Mouse (Mus musculus): Measurements from ENCODE around the gene Csf2ra. TPM values are rescaled to one million over a fixed set of nuclear protein-coding genes. Genes with fewer than 3 reads are reported as not detected.
"Not testable (repeated sequence)": the region's sequence is repeated elsewhere in the genome, so short reads cannot be mapped to it uniquely, and the experiment has no call there.

The Csf2ra gene
- polyA plus RNA-seq, 1 experiment: 317 TPM

GRCm38 (mm10) chr19:61261241-61261640 lies 33.0 kb upstream of the Csf2ra start:
- Histone ChIP-seq H3K4me1 (ENCODE audit: control insufficient read depth, insufficient read depth, low read length) (no peaks in the 10 kb centered on the region), H3K4me3 (replicated peaks; ENCODE audit: extremely low read depth, low read depth, low read length) (no peak overlapping the region)
- TF ChIP-seq POLR2A (IDR thresholded peaks at IDR 0.05; ENCODE audit: borderline replicate concordance, extremely low read depth, low read depth, low read length) (no peak), CTCF (IDR thresholded peaks at IDR 0.05; ENCODE audit: insufficient read depth, low read length) (no peak)
- 81% methylated on average over 1 of the region's 1 CpGs for WGBS
- DNase-seq: no peak

GRCm38 (mm10) chr19:61257733-61258132 lies 29.5 kb upstream of the Csf2ra start:
- Histone ChIP-seq H3K4me1 (ENCODE audit: control insufficient read depth, insufficient read depth, low read length) (no peaks in the 10 kb centered on the region), H3K4me3 (replicated peaks; ENCODE audit: extremely low read depth, low read depth, low read length) (no peak overlapping the region)
- DNase-seq: no peak
- TF ChIP-seq POLR2A (IDR thresholded peaks at IDR 0.05; ENCODE audit: borderline replicate concordance, extremely low read depth, low read depth, low read length): no peak
- no peak for TF ChIP-seq CTCF (IDR thresholded peaks at IDR 0.05; ENCODE audit: insufficient read depth, low read length)
- WGBS: 92% methylated on average over 18 of the region's 18 CpGs

GRCm38 (mm10) chr19:61256166-61256887 lies 28.1 kb upstream of the Csf2ra start:
- Histone ChIP-seq H3K4me1 (ENCODE audit: control insufficient read depth, insufficient read depth, low read length) (no peaks in the 10 kb centered on the region), H3K4me3 (replicated peaks; ENCODE audit: extremely low read depth, low read depth, low read length) (no peak overlapping the region)
- DNase-seq: no peak
- no peak for TF ChIP-seq CTCF (IDR thresholded peaks at IDR 0.05; ENCODE audit: insufficient read depth, low read length)
- no peak for TF ChIP-seq POLR2A (IDR thresholded peaks at IDR 0.05; ENCODE audit: borderline replicate concordance, extremely low read depth, low read depth, low read length)
- 77% methylated on average over 7 of the region's 7 CpGs for WGBS

GRCm38 (mm10) chr19:61247334-61247733 lies 19.1 kb upstream of the Csf2ra start:
- WGBS: 75% methylated on average over 4 of the region's 4 CpGs
- H3K4me3 ChIP-seq (replicated peaks; ENCODE audit: extremely low read depth, low read depth, low read length); H3K4me1 ChIP-seq (ENCODE audit: control insufficient read depth, insufficient read depth, low read length); DNase-seq: not testable (repeated sequence)

- TF ChIP-seq CTCF (IDR thresholded peaks at IDR 0.05; ENCODE audit: insufficient read depth, low read length): no peak
- TF ChIP-seq POLR2A (IDR thresholded peaks at IDR 0.05; ENCODE audit: borderline replicate concordance, extremely low read depth, low read depth, low read length): no peak
- DNase-seq: no peak
- WGBS: 51% methylated on average over 5 of the region's 5 CpGs
Observed at GRCm38 (mm10) chr19:61244721-61245436, 16.6 kb upstream of the Csf2ra start.

GRCm38 (mm10) chr19:61237967-61238366 lies 9.7 kb upstream of the Csf2ra start:
- WGBS: 82% methylated on average over 2 of the region's 2 CpGs
- H3K4me3 ChIP-seq (replicated peaks; ENCODE audit: extremely low read depth, low read depth, low read length): no peak overlapping the region
- DNase-seq: no peak
- TF ChIP-seq POLR2A (IDR thresholded peaks at IDR 0.05; ENCODE audit: borderline replicate concordance, extremely low read depth, low read depth, low read length) (no peak), CTCF (IDR thresholded peaks at IDR 0.05; ENCODE audit: insufficient read depth, low read length) (no peak)
- no peaks in the 10 kb centered on the region for H3K4me1 ChIP-seq (ENCODE audit: control insufficient read depth, insufficient read depth, low read length)

More at GRCm38 (mm10) chr19:61244721-61245436, 16.6 kb upstream of the Csf2ra start:
- no peak overlapping the region for H3K4me3 ChIP-seq (replicated peaks; ENCODE audit: extremely low read depth, low read depth, low read length)
- no peaks in the 10 kb centered on the region for H3K4me1 ChIP-seq (ENCODE audit: control insufficient read depth, insufficient read depth, low read length)

- no peak for DNase-seq
- H3K4me1 ChIP-seq (ENCODE audit: control insufficient read depth, insufficient read depth, low read length): no peaks in the 10 kb centered on the region
- H3K4me3 ChIP-seq (replicated peaks; ENCODE audit: extremely low read depth, low read depth, low read length): no peak overlapping the region
- TF ChIP-seq POLR2A (IDR thresholded peaks at IDR 0.05; ENCODE audit: borderline replicate concordance, extremely low read depth, low read depth, low read length): no peak
- no peak for TF ChIP-seq CTCF (IDR thresholded peaks at IDR 0.05; ENCODE audit: insufficient read depth, low read length)
- 48% methylated on average over 5 of the region's 5 CpGs for WGBS
Observed at GRCm38 (mm10) chr19:61234532-61234931, 6.3 kb upstream of the Csf2ra start.

GRCm38 (mm10) chr19:61226928-61227854 lies 1.0 kb downstream of the Csf2ra start:
- TF ChIP-seq POLR2A (IDR thresholded peaks at IDR 0.05; ENCODE audit: borderline replicate concordance, extremely low read depth, low read depth, low read length) (peak; percentile 49; the same call in 1 of the 2 replicates), CTCF (IDR thresholded peaks at IDR 0.05; ENCODE audit: insufficient read depth, low read length) (no peak)
- 3% methylated on average over 70 of the region's 71 CpGs for whole genome bisulfite sequencing
- H3K4me3 ChIP-seq (replicated peaks; ENCODE audit: extremely low read depth, low read depth, low read length): peak overlapping the region; percentile 87
- peak; percentile 66 for DNase-seq
- H3K4me1 ChIP-seq (ENCODE audit: control insufficient read depth, insufficient read depth, low read length): peaks cover 3% of the 10 kb centered on the region; the same call in 1 of the 2 replicates

GRCm38 (mm10) chr19:61226401-61226927 lies 1.8 kb downstream of the Csf2ra start:
- 2% methylated on average over 71 of the region's 71 CpGs for whole genome bisulfite sequencing
- TF ChIP-seq CTCF (IDR thresholded peaks at IDR 0.05; ENCODE audit: insufficient read depth, low read length) (no peak), POLR2A (IDR thresholded peaks at IDR 0.05; ENCODE audit: borderline replicate concordance, extremely low read depth, low read depth, low read length) (no peak)
- peak overlapping the region; percentile 87 for H3K4me3 ChIP-seq (replicated peaks; ENCODE audit: extremely low read depth, low read depth, low read length)

More at GRCm38 (mm10) chr19:61226401-61226927, 1.8 kb downstream of the Csf2ra start:
- no peak for DNase-seq
- H3K4me1 ChIP-seq (ENCODE audit: control insufficient read depth, insufficient read depth, low read length): peaks cover 3% of the 10 kb centered on the region; the same call in 1 of the 2 replicates

Measured in lung, adult 2 months (tissue).